Mouse (Mus musculus) myocyte (in vitro differentiated cells): ENCODE data around the gene Gpbar1.
A peak's percentile ranks its signal among the peaks of the same experiment; 100 is the strongest.

Experiments
- CEBPB ChIP-seq: IDR thresholded peaks from 2 replicates; pipeline ENCODE4 v1.6.1; 2011; ENCODE audit warnings: mild to moderate bottlenecking, moderate library complexity; ENCODE audit not compliant: poor library complexity, insufficient read depth, severe bottlenecking
- MAX ChIP-seq: IDR thresholded peaks from one replicate; pipeline ENCODE4 v1.6.1; 2011; ENCODE audit warnings: low read depth, mild to moderate bottlenecking, control low read depth
- MYOD1 ChIP-seq, 3 experiments: IDR thresholded peaks; one replicate each; pipeline ENCODE4 v1.6.1; 2011; ENCODE audit warnings: control low read depth in 2 of 3, low read depth in 2 of 3, mild to moderate bottlenecking in 2 of 3, moderate library complexity in 1 of 3; ENCODE audit not compliant: insufficient read length in 2 of 3, control insufficient read depth in 1 of 3
- MYOG ChIP-seq, 3 experiments: IDR thresholded peaks; one replicate each; pipeline ENCODE4 v1.6.1; 2011; ENCODE audit warnings: control low read depth in 2 of 3, low read depth in 2 of 3, mild to moderate bottlenecking in 2 of 3; ENCODE audit not compliant: insufficient read length in 2 of 3, control insufficient read depth in 1 of 3, insufficient read depth in 1 of 3
- POLR2A ChIP-seq: IDR thresholded peaks from one replicate; pipeline ENCODE4 v1.6.1; 2011; ENCODE audit warnings: low read depth, mild to moderate bottlenecking, control low read depth, moderate library complexity; ENCODE audit not compliant: insufficient read length
- TCF12 ChIP-seq: IDR thresholded peaks from one replicate; pipeline ENCODE4 v1.6.1; 2011; ENCODE audit warnings: mild to moderate bottlenecking, control low read depth; ENCODE audit not compliant: poor library complexity, insufficient read depth, severe bottlenecking
- USF1 ChIP-seq: IDR thresholded peaks from one replicate; pipeline ENCODE4 v1.6.1; 2011; ENCODE audit warnings: low read depth, mild to moderate bottlenecking, control low read depth, moderate library complexity

DNA sequence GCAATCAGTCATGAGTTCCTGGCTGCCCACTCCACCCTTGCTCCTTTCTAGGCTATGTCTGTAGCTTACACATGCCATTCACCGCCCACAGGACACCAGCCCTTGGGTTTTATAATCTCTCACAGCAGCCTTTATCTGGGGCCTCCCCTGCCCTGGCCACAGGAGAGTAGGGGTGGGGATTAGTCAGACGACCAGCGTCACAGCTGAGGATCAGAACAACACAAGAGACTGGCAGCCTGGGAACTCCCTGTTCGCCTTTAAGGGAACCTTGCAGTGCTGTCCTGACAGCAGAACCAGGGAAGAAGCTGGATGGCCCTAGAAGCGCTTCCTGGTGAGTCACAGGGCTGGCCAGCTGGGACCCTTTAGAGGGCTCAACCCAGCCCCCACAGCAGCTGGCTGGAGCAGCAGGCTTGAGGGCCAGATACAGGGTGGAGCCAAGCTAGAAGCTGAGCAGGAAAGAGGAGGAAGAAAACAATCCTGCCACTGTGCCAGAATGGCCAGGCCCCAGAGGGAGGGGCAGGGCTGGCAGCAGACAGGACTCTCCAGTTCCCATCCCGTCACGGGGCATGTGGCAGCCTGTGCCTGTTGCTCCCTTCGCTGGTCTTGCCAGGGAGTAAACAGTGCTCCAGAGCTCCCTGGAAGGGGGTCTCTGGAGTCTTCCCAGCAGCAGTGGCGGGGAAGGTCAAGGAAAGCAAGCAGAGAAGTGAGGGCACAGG, 17.3 kb downstream of the Gpbar1 start:
- TF ChIP-seq MYOD1 (IDR thresholded peaks at IDR 0.05; ENCODE audit: control insufficient read depth in 1 of 3, insufficient read length in 2 of 3, low read depth in 2 of 3), result peak; percentile 30 to 88 (median 84)
- TF ChIP-seq POLR2A, result peak; percentile 93
- TF ChIP-seq MAX, result peak; percentile 10
- no peak for TF ChIP-seq CEBPB
- peak; percentile 79 to 96 (median 85) for TF ChIP-seq MYOG (IDR thresholded peaks at IDR 0.05; ENCODE audit: control insufficient read depth in 1 of 3, insufficient read depth in 1 of 3, insufficient read length in 2 of 3, low read depth in 2 of 3)
- TF ChIP-seq USF1, result no peak
- peak; percentile 90 for TF ChIP-seq TCF12
